Mouse (Mus musculus) cortical plate, adult 2 months (tissue): ENCODE data around the gene Cuedc1. TPM values are rescaled to one million over a fixed set of nuclear protein-coding genes. Genes with fewer than 3 reads are reported as not detected.
A peak's percentile ranks its signal among the peaks of the same experiment; 100 is the strongest.

Source experiments
- H3K27ac ChIP-seq: fragments of 200-500 bp; 2 replicates; pipeline ENCODE4 v1.5.1; 2012; ENCODE audit warnings: low read length, control low read depth, inconsistent platforms; ENCODE audit not compliant: insufficient read depth
- H3K4me1 ChIP-seq: fragments of 200-500 bp; 2 replicates; pipeline ENCODE4 v1.6.1; 2011; ENCODE audit warnings: low read length; ENCODE audit not compliant: control insufficient read depth, insufficient read depth
- H3K4me3 ChIP-seq: fragments of 200-500 bp; 2 replicates; pipeline ENCODE4 v1.5.1; 2011; ENCODE audit warnings: mild to moderate bottlenecking, low read length, control low read depth; ENCODE audit not compliant: insufficient read depth
- CTCF ChIP-seq: fragments of 200-500 bp; IDR thresholded peaks from 2 replicates; pipeline ENCODE4 v1.5.1; 2011; ENCODE audit warnings: mild to moderate bottlenecking, control low read depth, low read length; ENCODE audit not compliant: insufficient read depth; ENCODE audit errors: extremely low read depth
- POLR2A ChIP-seq: fragments of 200-500 bp; IDR thresholded peaks from 2 replicates; pipeline ENCODE4 v1.6.1; 2011; ENCODE audit warnings: mild to moderate bottlenecking, low read length, control low read depth; ENCODE audit not compliant: insufficient read depth; ENCODE audit errors: extremely low read depth
- polyA plus RNA-seq: library from polyadenylated mRNA; depleted of rRNA; stranded (reverse); fragments of >200 nt; gene quantifications from 2 replicates; pipeline ENCODE4 v1.2.3, GENCODE M21; 2012

Cuedc1 gene
- polyA plus RNA-seq, 1 experiment: 22.3 TPM

GRCm38 (mm10) chr11:88065732-88066131 is 32.1 kb upstream of the Cuedc1 start:
- Histone ChIP-seq H3K4me3 (no peak overlapping the region), H3K4me1 (no peaks in the 10 kb centered on the region), H3K27ac (no peak overlapping the region)
- TF ChIP-seq CTCF (no peak), POLR2A (no peak)

- TF ChIP-seq POLR2A (no peak), CTCF (no peak)
- Histone ChIP-seq H3K4me3 (peak overlapping the region; percentile 69), H3K27ac (peak overlapping the region; percentile 80), H3K4me1 (no peaks in the 10 kb centered on the region; the same call in 1 of the 2 replicates)
Observed at GRCm38 (mm10) chr11:88067191-88067585, 30.7 kb upstream of the Cuedc1 start.

GRCm38 (mm10) chr11:88067586-88068410 is 30.1 kb upstream of the Cuedc1 start, which contains the start of gene Vezf1:
Vezf1 (plus strand) TSS chr11:88068279.
- TF ChIP-seq POLR2A (peak; percentile 45; the same call in 1 of the 2 replicates), CTCF (no peak)

GRCm38 (mm10) chr11:88068411-88069245 is 29.2 kb upstream of the Cuedc1 start:
- H3K4me3 ChIP-seq: peak overlapping the region; percentile 69
- TF ChIP-seq CTCF: no peak
- peak overlapping the region; percentile 85 for H3K27ac ChIP-seq
- H3K4me1 ChIP-seq: peaks cover 2% of the 10 kb centered on the region

More at GRCm38 (mm10) chr11:88067586-88068410, 30.1 kb upstream of the Cuedc1 start, which contains the start of gene Vezf1:
- Histone ChIP-seq H3K27ac (peak within 1 kb of the TSS; percentile 85), H3K4me3 (peak within 1 kb of the TSS; percentile 69), H3K4me1 (no peaks in the 10 kb centered on the region; the same call in 1 of the 2 replicates)

GRCm38 (mm10) chr11:88069246-88069570 is 28.6 kb upstream of the Cuedc1 start:
- H3K4me3 ChIP-seq: peak overlapping the region; percentile 69
- TF ChIP-seq POLR2A: no peak
- H3K4me1 ChIP-seq: peaks cover 3% of the 10 kb centered on the region
- no peak overlapping the region for H3K27ac ChIP-seq

- no peak overlapping the region for H3K4me3 ChIP-seq
Observed at GRCm38 (mm10) chr11:88070392-88070791, 27.5 kb upstream of the Cuedc1 start.

GRCm38 (mm10) chr11:88071113-88071512 is 26.7 kb upstream of the Cuedc1 start:
- H3K4me1 ChIP-seq: peaks cover 4% of the 10 kb centered on the region
- TF ChIP-seq CTCF (no peak), POLR2A (no peak)
- H3K4me3 ChIP-seq: no peak overlapping the region
- H3K27ac ChIP-seq: no peak overlapping the region

More at GRCm38 (mm10) chr11:88070392-88070791, 27.5 kb upstream of the Cuedc1 start:
- Histone ChIP-seq H3K4me1 (peaks cover 3% of the 10 kb centered on the region), H3K27ac (no peak overlapping the region)
- TF ChIP-seq POLR2A (no peak), CTCF (no peak)

GRCm38 (mm10) chr11:88073343-88073875 is 24.4 kb upstream of the Cuedc1 start:
- no peak overlapping the region for H3K27ac ChIP-seq
- TF ChIP-seq POLR2A (no peak), CTCF (no peak)
- peaks cover 5% of the 10 kb centered on the region for H3K4me1 ChIP-seq
- H3K4me3 ChIP-seq: no peak overlapping the region

GRCm38 (mm10) chr11:88075701-88076100 is 22.2 kb upstream of the Cuedc1 start:
- TF ChIP-seq CTCF (no peak), POLR2A (no peak)
- Histone ChIP-seq H3K27ac (no peak overlapping the region), H3K4me1 (peaks cover 5% of the 10 kb centered on the region), H3K4me3 (no peak overlapping the region)
